Mouse (Mus musculus) thymus, postnatal 10 days (tissue): Measurements from ENCODE around the gene Spty2d1.
A peak's percentile ranks its signal among the peaks of the same experiment; 100 is the strongest.

Source experiments
- DNase-seq, 2 experiments: peaks; one replicate each; pipeline ENCODE4 v3.0.0; 2021; ENCODE audit warnings: low spot score in 2 of 2

Spty2d1 gene

DNA sequence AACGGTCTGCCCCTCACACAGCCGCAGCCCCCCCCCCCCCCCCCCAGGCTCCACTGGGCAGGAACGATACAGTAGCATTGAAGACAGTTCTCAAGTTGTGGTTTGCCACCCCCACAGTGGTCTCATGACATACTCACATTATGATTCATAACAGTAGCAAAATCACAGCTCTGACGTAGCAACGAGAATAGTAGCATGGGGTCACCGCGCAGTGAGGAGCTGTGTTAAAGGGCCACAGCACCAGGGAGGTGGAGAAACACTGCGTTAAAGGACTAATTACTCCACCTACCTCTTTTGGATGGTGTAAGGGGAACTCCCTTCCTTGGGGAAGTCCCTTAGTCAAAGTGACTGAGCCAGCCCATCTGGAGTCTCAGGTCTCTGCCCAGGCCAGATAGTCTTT, 14.3 kb upstream of the Spty2d1 start:
- no peak for DNase-seq

- DNase-seq: no peak
Observed at GRCm38 (mm10) chr7:47020956-47021355, 12.7 kb upstream of the Spty2d1 start.

- no peak for DNase-seq
Observed at GRCm38 (mm10) chr7:47019641-47020040, 11.4 kb upstream of the Spty2d1 start.

DNA sequence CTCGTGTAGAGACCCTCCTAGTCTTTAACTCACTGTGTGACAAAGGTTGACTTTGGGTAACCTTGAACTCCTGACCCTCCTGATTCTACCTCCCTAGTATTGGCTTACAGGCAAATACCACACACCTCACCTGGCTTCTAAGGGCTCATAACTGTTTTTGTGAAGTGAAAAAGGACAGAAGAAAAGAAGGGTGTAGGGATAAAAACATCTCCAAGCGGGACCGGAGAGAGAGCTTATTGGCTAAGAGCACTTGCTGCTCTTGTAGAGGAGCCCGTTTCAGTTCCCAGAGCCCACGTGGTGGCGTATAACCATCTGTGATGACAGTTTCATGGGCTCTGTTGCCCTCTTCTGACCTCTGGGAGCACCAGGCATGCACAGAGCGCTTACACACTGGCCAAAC, 8.9 kb upstream of the Spty2d1 start:
- DNase-seq: no peak

DNA sequence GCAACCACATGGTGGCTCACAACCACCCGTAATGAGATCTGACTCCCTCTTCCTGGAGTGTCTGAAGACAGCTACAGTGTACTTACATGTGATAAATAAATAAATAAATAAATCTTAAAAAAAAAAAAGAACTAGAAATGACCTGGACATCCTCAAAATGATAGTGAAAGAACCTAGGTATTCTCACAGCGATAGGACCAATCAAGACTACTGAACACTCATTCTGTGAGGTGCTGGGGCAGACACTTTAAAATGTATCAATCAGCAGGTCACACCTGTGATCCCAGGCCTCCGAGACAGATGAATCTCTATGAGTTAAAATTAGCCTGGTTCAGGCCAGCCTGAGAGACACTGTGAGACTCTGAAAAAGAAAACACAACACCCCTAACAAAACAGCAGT, 8.4 kb upstream of the Spty2d1 start:
- DNase-seq: no peak

DNA sequence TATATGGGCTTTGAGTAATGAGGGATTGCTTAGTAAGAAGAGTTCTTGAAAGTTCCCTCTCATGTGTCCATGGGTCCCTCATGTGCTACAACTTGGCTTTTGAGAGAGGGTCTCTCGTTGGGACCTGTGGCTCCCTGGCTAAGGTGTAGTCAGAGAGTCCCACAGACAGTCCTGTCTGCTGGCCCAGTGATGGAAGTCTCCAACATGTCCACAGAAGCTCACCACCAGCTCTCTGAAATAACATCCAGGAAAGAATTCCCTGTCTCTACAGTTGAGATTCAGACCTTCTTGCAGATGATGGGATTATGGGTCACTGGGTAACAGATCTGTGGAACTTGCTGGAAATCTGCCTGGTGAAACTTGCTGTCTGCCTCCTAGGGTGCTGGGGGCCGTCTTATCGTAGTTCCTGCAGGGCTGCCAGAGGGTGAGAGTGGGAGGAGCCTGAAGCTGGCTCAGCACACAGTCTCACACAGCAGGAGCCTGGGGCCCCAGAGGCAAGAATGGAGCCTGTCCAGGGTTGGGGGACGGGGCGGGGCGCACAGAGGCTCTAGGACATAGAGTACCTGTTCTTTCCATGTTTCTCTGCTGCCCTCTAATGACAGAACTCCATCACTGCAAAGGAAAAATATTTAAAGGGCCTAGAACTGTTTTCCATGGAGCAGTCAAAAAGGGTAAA, 7.3 kb upstream of the Spty2d1 start:
- peak; percentile 54 to 64 for DNase-seq

DNA sequence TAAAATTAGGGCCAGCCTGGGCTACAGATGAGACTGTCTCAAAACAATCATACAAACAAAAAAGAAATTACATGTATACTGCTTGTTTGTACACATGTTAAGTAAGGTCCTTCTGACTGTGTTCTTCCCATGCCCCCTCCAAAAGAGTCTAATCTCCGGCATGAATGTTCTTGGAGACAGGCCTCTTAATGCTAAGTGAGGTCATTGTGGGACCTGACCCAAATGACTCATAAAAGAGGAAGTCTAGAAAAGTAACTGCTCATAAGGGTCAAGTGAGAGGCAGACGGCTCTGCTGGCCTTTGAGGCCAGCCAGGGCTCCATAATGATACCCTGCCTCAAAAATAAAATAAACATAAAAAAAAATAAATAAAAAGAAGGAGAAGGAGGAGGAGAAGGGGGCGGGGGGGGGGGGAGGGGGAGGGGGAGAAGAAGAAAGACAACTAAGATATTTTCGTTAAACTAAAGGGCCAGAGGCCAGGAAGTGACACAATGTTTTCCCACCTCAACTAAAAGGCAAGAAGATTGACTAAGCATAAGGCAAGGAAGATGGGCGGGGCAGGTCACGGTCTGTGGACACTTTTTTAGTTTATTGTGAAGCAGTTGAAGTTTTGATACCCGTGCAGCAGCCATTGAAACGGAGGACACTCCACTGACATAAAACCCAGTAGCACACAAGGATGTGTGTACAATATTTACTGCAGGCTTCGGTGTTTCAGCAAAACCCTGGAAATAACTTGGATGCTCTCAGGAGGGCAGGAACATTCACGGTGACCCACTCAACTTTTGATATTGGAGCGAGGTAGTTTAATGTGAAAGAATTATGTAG, 6.6 kb upstream of the Spty2d1 start:
- no peak for DNase-seq

- DNase-seq: no peak
Observed at GRCm38 (mm10) chr7:47013131-47013767, 5.0 kb upstream of the Spty2d1 start.

- no peak for DNase-seq
Observed at GRCm38 (mm10) chr7:47007818-47008167, 418 bp downstream of the Spty2d1 start.

DNA sequence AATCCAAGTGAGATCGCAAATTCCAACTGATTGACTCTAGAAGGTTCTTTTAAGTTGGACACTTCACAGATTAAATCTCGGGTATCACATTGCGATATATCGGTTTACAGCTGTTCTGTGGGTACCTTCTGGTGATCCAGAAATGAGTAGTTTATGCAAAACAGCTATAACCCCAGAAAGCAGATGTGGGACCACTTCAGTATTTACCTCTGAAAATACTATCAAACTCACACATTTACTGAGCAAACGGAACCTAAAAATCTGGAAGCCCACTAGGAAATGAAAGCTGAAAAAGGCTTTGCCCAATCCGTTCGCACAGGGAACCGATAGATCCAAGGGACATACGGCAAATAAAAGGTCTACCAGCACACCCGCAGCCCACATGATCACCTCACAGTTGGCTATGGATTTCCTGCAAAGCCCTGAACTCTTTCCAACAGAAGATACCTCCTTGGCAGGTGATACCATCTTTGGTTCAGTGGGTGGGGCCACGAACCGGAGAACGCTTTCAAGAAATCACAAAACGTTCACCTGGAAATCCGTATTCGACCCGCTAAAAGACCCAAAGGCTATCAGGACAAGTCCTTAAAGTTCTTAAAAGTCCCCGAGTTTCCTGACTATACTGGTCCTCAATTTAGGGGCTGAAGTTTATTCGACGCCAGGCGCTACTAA, 966 bp downstream of the Spty2d1 start:
- peak in 1 of 2 experiments; percentile 10 for DNase-seq

DNA sequence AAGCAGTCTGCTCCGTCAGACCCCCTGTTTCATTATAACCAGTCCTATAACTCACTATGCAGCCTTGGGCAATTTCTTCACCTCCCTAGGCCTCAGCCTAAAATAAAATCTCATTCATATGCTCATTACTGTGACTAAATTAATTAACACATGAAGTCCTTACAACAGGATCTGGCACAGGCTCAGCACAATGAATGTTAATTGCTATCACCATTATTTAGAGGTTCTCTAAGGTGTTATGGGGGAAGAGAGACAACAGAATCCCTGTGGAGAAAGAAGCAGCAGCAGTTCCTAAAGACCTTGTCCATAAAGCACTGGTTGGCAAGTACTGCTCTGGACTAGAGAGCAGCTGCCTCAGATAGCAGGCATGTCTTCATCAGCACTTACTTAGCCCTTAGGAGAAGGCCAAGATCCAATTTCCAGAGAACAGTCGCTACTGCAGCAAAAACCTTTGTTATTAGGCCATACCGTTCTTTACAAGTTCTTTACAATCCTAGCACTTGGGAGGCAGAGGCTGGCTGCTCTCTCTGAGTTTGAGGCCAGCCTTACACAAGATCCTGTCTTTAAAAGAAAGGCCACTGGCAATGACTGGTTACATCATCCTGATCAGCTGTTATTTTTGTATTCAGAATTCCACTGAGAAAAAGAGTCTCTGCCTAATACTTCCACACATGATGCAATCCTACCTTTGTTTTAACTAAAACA, 4.6 kb downstream of the Spty2d1 start:
- DNase-seq: no peak

GRCm38 (mm10) chr7:47001900-47002275, 6.3 kb downstream of the Spty2d1 start:
- DNase-seq: no peak

- no peak for DNase-seq
Observed at GRCm38 (mm10) chr7:47001125-47001899, 6.9 kb downstream of the Spty2d1 start.

DNA sequence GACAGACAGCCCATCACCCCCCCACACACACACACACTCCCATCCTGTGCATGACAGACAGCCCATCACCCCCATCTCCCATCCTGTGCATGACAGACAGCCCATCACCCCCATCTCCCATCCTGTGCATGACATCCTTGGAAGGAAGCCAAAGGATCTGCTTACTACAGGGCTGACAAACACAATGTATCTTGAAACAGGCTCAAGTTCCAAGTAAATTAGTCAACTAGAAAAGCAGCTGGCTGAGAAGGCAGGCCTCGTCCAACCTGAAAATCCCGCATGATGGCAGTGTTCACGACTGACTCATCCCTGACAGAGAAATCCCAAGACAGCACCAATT, 7.6 kb downstream of the Spty2d1 start:
- DNase-seq: no peak

DNA sequence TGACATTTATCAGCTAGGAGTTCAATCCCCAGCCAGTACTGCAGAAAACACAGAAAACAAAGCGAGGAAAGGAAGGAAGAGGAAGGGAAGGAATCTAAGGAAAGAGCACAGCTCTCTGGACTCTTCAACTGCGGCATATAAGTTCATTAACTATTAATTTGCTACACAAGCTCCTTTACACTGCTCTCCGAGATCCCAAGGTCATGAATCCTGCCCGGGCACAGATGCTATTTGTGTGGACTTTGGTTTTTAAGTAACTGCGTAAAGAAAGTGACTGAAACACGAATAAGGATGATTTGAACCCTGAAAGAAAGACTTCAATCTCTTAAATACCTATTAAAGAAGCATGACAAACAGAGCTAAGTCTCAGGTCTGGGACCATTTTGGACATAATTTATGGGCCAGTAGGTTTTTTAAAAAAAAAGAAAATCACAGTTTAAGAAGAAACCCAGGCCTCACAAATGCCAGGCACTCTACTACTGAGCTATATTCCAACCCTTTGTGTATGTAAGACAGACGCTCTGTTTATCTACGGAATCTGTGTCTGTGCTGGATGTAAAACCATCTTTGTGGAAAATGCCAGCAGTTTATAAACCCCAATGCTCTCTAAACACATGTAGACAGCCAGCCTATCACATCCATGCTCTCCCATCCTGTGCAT, 8.1 kb downstream of the Spty2d1 start:
- no peak for DNase-seq

GRCm38 (mm10) chr7:46998942-46999341, 9.3 kb downstream of the Spty2d1 start:
- DNase-seq: no peak

DNA sequence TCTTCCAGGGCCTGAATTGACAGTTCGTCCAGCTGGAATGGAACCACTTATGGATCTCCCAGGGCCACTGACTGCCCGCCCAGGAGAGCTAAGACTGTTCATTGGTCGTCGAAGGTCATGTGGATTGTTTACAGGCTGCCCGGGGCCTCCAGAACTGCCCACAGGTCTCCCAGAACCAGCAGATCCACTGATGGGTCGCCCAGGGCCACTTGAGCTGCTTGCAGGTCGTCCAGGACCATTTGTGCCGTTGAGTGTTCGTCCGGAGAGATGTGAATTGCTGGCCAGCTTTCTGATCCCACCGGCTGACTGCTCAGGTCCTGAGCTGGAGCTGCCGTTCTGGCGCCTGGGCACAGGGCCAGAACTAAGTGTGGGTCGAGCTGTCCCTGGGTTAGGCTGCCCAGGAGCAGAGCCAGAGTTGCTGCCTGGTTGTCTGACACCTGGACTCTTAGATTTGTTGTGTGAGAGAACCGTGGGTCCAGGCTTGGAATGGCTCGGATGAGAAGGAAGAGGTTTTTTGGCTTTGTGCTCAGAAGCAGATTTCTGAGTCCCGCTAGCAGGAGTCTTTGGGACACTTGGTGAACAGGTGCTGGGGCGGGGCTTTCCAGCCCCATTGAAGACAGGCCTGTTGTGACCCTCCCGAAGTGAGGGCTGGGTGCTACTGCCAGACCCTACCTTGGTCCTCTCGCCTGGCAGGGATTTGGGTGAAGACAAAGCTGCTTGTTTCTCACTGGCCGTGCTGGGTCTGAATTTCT, 10.4 kb downstream of the Spty2d1 start:
- DNase-seq: no peak

- no peak for DNase-seq
Observed at GRCm38 (mm10) chr7:46997008-46997407, 11.2 kb downstream of the Spty2d1 start.

GRCm38 (mm10) chr7:46995558-46995957, 12.7 kb downstream of the Spty2d1 start:
- DNase-seq: no peak

- DNase-seq: no peak
Observed at GRCm38 (mm10) chr7:46993079-46993478, 15.1 kb downstream of the Spty2d1 start.
